Mouse (Mus musculus): ENCODE results near the gene Synpo2. TPM values are rescaled to one million over a fixed set of nuclear protein-coding genes. Genes with fewer than 3 reads are reported as not detected.
A peak's percentile ranks its signal among the peaks of the same experiment; 100 is the strongest.

Gene Synpo2
- polyA plus RNA-seq, 1 experiment from 2014 or later = 0.21 TPM

DNA sequence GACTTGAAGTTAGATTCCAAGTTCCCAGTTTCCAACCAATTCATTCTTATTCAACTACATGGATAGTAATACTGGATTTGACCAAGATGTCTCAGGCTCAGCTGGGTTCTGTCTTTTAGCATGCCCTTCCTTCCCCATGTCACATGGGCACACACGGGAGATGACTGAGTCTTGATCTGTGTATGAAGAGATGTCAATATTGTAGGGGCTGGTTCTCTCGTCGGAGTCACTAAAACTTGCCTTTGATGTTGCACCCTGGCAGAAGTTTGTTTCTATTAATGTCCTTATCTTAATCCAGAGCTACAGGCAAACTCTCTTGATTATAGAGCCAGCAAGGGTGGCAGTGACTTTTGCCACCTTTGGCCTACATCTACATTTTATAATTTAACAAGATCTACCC is 154.3 kb downstream of the Synpo2 start:
- no peak overlapping the region for H3K4me3 ChIP-seq (replicated peaks)
- ATAC-seq (ENCODE audit: low read depth) = no peak
- H3K9me3 ChIP-seq (replicated peaks) = no peaks in the 10 kb centered on the region
- no peak overlapping the region for H3K9ac ChIP-seq
- H3K27me3 ChIP-seq = no peaks in the 10 kb centered on the region
- DNase-seq = no peak
- 72% methylated on average over 3 of the region's 3 CpGs for WGBS (ENCODE audit: insufficient replicate concordance)
- H3K36me3 ChIP-seq = no peaks in the 10 kb centered on the region
- no peaks in the 10 kb centered on the region for H3K4me1 ChIP-seq (replicated peaks)
- H3K4me2 ChIP-seq = no peak overlapping the region
- no peak overlapping the region for H3K27ac ChIP-seq

GRCm38 (mm10) chr3:123080943-123081342 is 155.0 kb downstream of the Synpo2 start:
- no peaks in the 10 kb centered on the region for H3K36me3 ChIP-seq
- DNase-seq (no peak), ATAC-seq (ENCODE audit: low read depth) (no peak)
- 65% methylated on average over 7 of the region's 7 CpGs for WGBS (ENCODE audit: insufficient replicate concordance)
- H3K27ac ChIP-seq = no peak overlapping the region
- H3K9me3 ChIP-seq (replicated peaks) = no peaks in the 10 kb centered on the region
- H3K9ac ChIP-seq = no peak overlapping the region
- H3K4me3 ChIP-seq (replicated peaks) = no peak overlapping the region
- no peaks in the 10 kb centered on the region for H3K4me1 ChIP-seq (replicated peaks)
- H3K4me2 ChIP-seq = no peak overlapping the region
- no peaks in the 10 kb centered on the region for H3K27me3 ChIP-seq

DNA sequence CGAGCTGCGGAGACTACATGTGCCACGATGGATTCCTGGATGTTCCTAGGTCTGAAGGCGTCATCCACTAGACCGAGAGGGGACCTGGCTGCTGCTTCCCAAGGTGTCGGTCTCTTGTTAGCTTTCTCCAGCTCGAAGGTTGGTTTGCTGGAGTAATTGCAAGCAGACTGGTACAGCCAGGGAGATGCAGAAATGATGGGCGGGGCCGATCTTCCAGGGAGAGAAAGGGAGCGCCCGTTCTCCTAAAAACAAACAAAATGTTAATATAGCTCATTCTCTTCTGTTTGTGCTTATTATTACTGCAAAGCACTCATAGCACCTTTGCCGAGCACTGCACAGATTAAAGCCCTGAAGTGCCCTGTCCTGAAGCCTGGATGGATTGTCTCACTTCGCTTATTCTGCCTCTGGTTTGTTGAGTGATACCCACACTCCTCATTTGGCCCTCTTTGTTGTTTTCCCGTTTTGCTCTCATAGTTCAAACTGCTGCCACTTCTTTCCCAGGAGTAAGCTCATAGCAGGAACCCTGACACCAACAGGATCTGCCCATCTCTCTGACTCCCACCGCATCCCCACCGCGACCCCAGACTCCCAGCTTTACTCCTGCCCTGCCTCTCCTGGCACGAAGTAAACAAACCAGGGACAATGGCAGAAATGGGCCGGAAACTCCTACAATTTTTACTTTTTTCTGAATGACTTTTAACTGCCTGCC is 155.8 kb downstream of the Synpo2 start:
- no peaks in the 10 kb centered on the region for H3K4me1 ChIP-seq (replicated peaks)
- no peak overlapping the region for H3K4me2 ChIP-seq
- no peak overlapping the region for H3K4me3 ChIP-seq (replicated peaks)
- no peaks in the 10 kb centered on the region for H3K36me3 ChIP-seq
- no peak overlapping the region for H3K27ac ChIP-seq
- no peaks in the 10 kb centered on the region for H3K27me3 ChIP-seq
- DNase-seq = no peak
- no peak overlapping the region for H3K9ac ChIP-seq
- H3K9me3 ChIP-seq (replicated peaks) = no peaks in the 10 kb centered on the region
- no peak for ATAC-seq (ENCODE audit: low read depth)
- WGBS (ENCODE audit: insufficient replicate concordance) = 72% methylated on average over 19 of the region's 19 CpGs

DNA sequence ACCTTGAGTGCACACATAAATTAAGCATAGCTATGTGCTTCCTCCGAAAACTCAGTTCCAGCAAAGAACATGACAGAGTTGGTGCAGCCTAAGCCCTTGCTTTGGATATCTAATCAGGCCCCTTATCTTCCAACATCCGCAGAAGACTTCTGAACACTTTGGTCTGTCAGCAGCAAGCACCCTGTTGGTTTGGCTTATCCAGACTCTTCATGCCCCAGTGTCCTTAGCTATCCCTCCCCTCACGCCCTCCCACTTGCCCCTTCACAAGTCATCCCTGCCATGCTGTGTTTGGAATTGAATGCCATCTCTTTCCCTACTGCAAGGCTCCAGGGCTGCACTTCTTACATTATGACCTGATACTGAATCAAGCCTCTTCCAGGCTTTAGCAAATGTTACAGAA is 160.2 kb downstream of the Synpo2 start:
- WGBS (ENCODE audit: insufficient replicate concordance) = 57% methylated on average over 3 of the region's 3 CpGs
- DNase-seq = no peak
- Histone ChIP-seq H3K9ac (no peak overlapping the region), H3K4me3 (replicated peaks) (no peak overlapping the region), H3K27ac (no peak overlapping the region), H3K4me2 (no peak overlapping the region), H3K36me3 (no peaks in the 10 kb centered on the region), H3K9me3 (replicated peaks) (no peaks in the 10 kb centered on the region), H3K4me1 (replicated peaks) (no peaks in the 10 kb centered on the region), H3K27me3 (no peaks in the 10 kb centered on the region)
- no peak for ATAC-seq (ENCODE audit: low read depth)

DNA sequence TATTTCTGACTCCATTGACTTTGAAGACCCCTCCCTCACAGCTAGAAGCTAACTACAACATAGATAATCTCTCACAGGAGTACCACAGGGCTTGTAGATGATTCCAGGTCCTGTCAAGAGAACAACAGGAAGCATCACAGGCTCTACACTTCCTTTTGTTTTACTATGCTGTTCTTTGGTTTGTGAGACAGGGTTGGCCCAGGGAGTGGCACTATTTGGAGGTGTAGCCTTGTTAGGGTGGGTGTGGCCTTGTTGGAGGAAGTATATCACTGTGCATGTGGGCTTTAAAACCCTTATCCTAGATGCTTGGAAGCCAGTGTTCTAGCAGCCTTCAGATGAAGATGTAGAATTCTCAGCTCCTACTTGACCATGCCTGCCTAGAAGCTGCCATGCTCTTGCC is 160.9 kb downstream of the Synpo2 start:
- Histone ChIP-seq H3K36me3 (no peaks in the 10 kb centered on the region), H3K9me3 (replicated peaks) (no peaks in the 10 kb centered on the region), H3K4me2 (no peak overlapping the region), H3K9ac (no peak overlapping the region), H3K27me3 (no peaks in the 10 kb centered on the region), H3K4me1 (replicated peaks) (no peaks in the 10 kb centered on the region), H3K4me3 (replicated peaks) (no peak overlapping the region), H3K27ac (no peak overlapping the region)
- ATAC-seq (ENCODE audit: low read depth) = no peak
- no peak for DNase-seq

- Histone ChIP-seq H3K9me3 (replicated peaks) (no peaks in the 10 kb centered on the region), H3K4me3 (replicated peaks) (no peak overlapping the region), H3K36me3 (no peaks in the 10 kb centered on the region), H3K27me3 (no peaks in the 10 kb centered on the region), H3K27ac (no peak overlapping the region), H3K4me2 (no peak overlapping the region), H3K4me1 (replicated peaks) (no peaks in the 10 kb centered on the region), H3K9ac (no peak overlapping the region)
- DNase-seq (no peak), ATAC-seq (ENCODE audit: low read depth) (no peak)
Measured at GRCm38 (mm10) chr3:123073351-123073750, 162.6 kb downstream of the Synpo2 start.

DNA sequence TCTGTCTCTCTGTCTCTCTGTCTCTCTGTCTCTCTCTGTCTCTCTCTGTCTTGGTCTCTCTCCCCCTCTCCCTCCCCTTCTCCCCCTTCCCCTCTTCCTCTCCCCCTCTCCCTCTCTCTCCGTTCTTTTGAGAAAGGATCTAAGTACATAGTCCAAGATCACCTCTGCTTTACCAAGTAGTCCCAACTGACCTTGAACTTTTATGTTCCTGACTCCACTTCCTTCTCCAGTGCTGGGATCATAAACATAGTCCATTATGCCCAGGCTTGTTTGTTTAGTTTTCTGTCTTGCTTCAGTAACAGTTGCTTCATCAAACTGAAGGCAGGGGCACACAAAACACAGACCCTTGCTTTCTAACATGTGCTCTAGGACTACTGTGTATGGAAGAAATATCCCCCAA is 163.5 kb downstream of the Synpo2 start:
- no peaks in the 10 kb centered on the region for H3K9me3 ChIP-seq (replicated peaks)
- no peak for DNase-seq
- H3K4me2 ChIP-seq = no peak overlapping the region
- no peaks in the 10 kb centered on the region for H3K4me1 ChIP-seq (replicated peaks)
- H3K27ac ChIP-seq = no peak overlapping the region
- no peak overlapping the region for H3K9ac ChIP-seq
- ATAC-seq (ENCODE audit: low read depth) = no peak
- H3K27me3 ChIP-seq = no peaks in the 10 kb centered on the region
- WGBS (ENCODE audit: insufficient replicate concordance) = 67% methylated on average over 1 of the region's 1 CpGs
- no peak overlapping the region for H3K4me3 ChIP-seq (replicated peaks)
- no peaks in the 10 kb centered on the region for H3K36me3 ChIP-seq

- WGBS (ENCODE audit: insufficient replicate concordance) = 71% methylated on average over 1 of the region's 1 CpGs
- H3K4me2 ChIP-seq = no peak overlapping the region
- no peak overlapping the region for H3K27ac ChIP-seq
- no peaks in the 10 kb centered on the region for H3K4me1 ChIP-seq (replicated peaks)
- no peaks in the 10 kb centered on the region for H3K27me3 ChIP-seq
- H3K36me3 ChIP-seq = no peaks in the 10 kb centered on the region
- ATAC-seq (ENCODE audit: low read depth) (no peak), DNase-seq (no peak)
- H3K9me3 ChIP-seq (replicated peaks) = no peaks in the 10 kb centered on the region
- H3K4me3 ChIP-seq (replicated peaks) = no peak overlapping the region
- H3K9ac ChIP-seq = no peak overlapping the region
Measured at GRCm38 (mm10) chr3:123070996-123071395, 165.0 kb downstream of the Synpo2 start.

GRCm38 (mm10) chr3:123066836-123067235 is 169.1 kb downstream of the Synpo2 start:
- Histone ChIP-seq H3K4me1 (replicated peaks) (peaks cover 8% of the 10 kb centered on the region; the same call in 1 of the 2 replicates), H3K9me3 (replicated peaks) (no peaks in the 10 kb centered on the region), H3K27me3 (no peaks in the 10 kb centered on the region), H3K4me2 (no peak overlapping the region), H3K9ac (no peak overlapping the region), H3K4me3 (replicated peaks) (no peak overlapping the region), H3K36me3 (no peaks in the 10 kb centered on the region), H3K27ac (no peak overlapping the region)
- WGBS (ENCODE audit: insufficient replicate concordance) = 68% methylated on average over 7 of the region's 7 CpGs
- ATAC-seq (ENCODE audit: low read depth) (no peak), DNase-seq (no peak)

DNA sequence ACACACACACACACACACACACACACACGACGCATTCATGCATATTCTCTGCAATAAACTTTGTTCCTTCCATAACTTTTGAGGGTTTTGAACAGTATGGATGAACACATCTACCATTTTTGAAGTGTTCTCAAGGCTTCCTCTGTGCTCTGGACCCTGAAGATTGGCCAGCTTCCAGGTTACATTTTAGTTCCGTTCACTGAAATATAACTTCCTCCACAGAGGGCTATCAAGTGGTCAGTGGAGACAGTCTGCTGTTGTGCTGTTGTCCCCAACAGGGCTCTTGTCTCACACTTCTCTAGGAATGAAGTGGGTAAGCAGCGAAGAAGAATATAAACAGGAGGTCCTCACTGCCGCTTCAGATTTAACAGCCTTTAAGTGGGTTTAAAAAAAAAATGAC is 170.5 kb downstream of the Synpo2 start:
- ATAC-seq (ENCODE audit: low read depth) = no peak
- H3K9ac ChIP-seq = no peak overlapping the region
- H3K4me1 ChIP-seq (replicated peaks) = peaks cover 8% of the 10 kb centered on the region; the same call in 1 of the 2 replicates
- H3K36me3 ChIP-seq = no peaks in the 10 kb centered on the region
- WGBS (ENCODE audit: insufficient replicate concordance) = 63% methylated on average over 5 of the region's 5 CpGs
- H3K27ac ChIP-seq = no peak overlapping the region
- H3K4me2 ChIP-seq = no peak overlapping the region
- no peak overlapping the region for H3K4me3 ChIP-seq (replicated peaks)
- H3K27me3 ChIP-seq = no peaks in the 10 kb centered on the region
- no peak for DNase-seq
- no peaks in the 10 kb centered on the region for H3K9me3 ChIP-seq (replicated peaks)

GRCm38 (mm10) chr3:123064186-123064585 is 171.8 kb downstream of the Synpo2 start:
- no peak for DNase-seq
- Histone ChIP-seq H3K4me1 (replicated peaks) (peaks cover 8% of the 10 kb centered on the region; the same call in 1 of the 2 replicates), H3K9ac (no peak overlapping the region), H3K9me3 (replicated peaks) (no peaks in the 10 kb centered on the region), H3K27ac (no peak overlapping the region), H3K4me2 (peak overlapping the region; percentile 23; the same call in 1 of the 2 replicates), H3K4me3 (replicated peaks) (no peak overlapping the region), H3K36me3 (no peaks in the 10 kb centered on the region), H3K27me3 (no peaks in the 10 kb centered on the region)
- no peak for ATAC-seq (ENCODE audit: low read depth)
- WGBS (ENCODE audit: insufficient replicate concordance) = 32% methylated on average over 5 of the region's 5 CpGs

DNA sequence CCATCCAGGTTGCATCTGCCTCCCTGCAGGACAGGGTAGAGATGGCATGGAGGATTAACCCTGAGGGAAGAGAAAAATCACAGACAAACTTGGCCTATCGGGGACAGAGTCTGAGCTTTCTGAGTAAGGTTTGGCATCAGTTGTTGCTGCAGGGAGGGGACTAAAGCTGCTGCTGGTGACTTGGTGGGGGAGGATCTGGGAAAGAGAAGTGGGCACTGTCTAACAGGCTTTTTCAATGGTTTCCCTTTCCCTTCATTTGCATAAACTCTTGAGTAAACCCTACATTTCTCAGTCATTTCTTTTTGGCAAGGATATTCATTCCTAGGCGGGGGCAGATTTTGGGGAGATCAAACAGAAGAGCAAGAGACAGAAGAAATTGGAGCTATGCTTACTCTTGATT is 174.0 kb downstream of the Synpo2 start:
- Histone ChIP-seq H3K4me3 (replicated peaks) (no peak overlapping the region), H3K4me2 (no peak overlapping the region), H3K9ac (no peak overlapping the region), H3K4me1 (replicated peaks) (peaks cover 8% of the 10 kb centered on the region; the same call in 1 of the 2 replicates), H3K27me3 (no peaks in the 10 kb centered on the region), H3K27ac (no peak overlapping the region), H3K36me3 (no peaks in the 10 kb centered on the region), H3K9me3 (replicated peaks) (no peaks in the 10 kb centered on the region)
- DNase-seq (no peak), ATAC-seq (ENCODE audit: low read depth) (no peak)
- WGBS (ENCODE audit: insufficient replicate concordance) = 73% methylated on average over 2 of the region's 2 CpGs
